Mouse (Mus musculus) heart, postnatal 4 days (tissue): ENCODE results near the gene Ehbp1. TPM values are rescaled to one million over a fixed set of nuclear protein-coding genes. Genes with fewer than 3 reads are reported as not detected.
A peak's percentile ranks its signal among the peaks of the same experiment; 100 is the strongest.

ENCODE experiments used
- DNase-seq: peaks from one replicate; pipeline ENCODE4 v3.0.0; 2021
- total RNA-seq, 2 experiments: library from RNA; stranded (reverse); gene quantifications; 2 replicates each; pipeline ENCODE4 v1.2.3; 2021

The Ehbp1 gene
- total RNA-seq, result 100 to 1,000 TPM; 154 to 156 TPM

- DNase-seq, result no peak
Measured at GRCm38 (mm10) chr11:22342242-22343207, at the start of gene Ehbp1. Gene Ehbp1 (minus strand): TSS chr11:22342292.

GRCm38 (mm10) chr11:22387472-22388098 lies 45.5 kb upstream of the Ehbp1 start:
- DNase-seq, result peak; percentile 57

DNA sequence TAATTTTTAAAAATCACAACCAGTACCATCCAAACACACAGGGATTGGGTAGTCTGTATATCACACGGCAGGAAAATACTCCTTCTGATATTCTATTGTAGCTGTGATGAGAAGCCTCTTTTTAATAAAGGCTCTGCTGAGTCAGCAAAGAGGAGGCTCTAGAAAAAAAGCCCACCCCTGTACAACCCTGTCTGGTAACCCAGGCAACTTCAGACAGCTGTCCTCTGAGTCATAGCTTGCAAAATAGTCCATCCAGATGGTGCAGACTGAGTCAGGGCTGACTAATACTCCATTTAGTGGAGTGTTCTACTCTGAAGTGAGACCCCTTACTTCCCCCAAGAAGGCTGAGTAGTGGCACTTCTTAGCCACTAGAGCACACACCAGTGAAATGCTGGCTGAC lies 41.4 kb upstream of the Ehbp1 start:
- no peak for DNase-seq

GRCm38 (mm10) chr11:22374811-22375210 lies 32.7 kb upstream of the Ehbp1 start:
- no peak for DNase-seq

GRCm38 (mm10) chr11:22373290-22373674 lies 31.2 kb upstream of the Ehbp1 start:
- DNase-seq, result no peak

- DNase-seq, result no peak
Measured at GRCm38 (mm10) chr11:22372609-22373289, 30.7 kb upstream of the Ehbp1 start.

DNA sequence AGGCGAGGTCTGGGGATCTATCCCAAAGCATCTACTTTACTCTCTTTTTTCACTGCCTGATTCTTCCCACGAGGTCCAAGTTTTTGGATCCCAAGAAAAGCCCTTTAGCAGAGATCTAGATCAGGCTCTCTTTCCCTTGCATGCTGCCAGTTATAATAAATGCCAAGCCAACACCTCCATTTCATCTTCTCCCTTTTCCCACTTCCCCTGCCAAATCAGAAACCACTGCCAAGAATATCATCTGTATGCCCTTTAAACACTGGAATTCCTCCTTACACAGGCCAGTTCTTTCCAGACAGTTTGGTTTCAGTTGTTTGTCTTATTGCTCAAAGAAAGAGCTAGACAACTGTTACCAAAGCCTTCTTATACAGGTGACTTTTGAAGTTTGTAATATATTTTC lies 27.7 kb upstream of the Ehbp1 start:
- DNase-seq, result no peak

DNA sequence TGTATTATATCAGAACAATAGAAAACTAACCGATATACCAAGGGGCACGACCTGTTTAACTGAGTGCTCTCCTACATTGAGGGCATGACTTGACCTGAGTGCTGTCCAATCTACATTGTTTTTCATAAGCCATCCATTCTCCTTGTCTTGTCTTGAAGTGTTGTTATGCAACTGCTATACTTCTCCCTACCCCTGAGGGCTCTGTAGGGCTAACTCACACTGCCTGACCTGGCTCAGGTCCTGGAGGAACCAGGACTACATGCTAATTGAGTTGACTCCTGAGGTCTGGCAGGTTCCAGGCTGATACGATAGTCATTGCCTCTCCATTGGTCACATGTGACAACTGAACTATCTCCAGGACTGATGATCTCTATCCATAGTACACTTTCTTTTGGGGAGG lies 26.5 kb upstream of the Ehbp1 start:
- no peak for DNase-seq

DNA sequence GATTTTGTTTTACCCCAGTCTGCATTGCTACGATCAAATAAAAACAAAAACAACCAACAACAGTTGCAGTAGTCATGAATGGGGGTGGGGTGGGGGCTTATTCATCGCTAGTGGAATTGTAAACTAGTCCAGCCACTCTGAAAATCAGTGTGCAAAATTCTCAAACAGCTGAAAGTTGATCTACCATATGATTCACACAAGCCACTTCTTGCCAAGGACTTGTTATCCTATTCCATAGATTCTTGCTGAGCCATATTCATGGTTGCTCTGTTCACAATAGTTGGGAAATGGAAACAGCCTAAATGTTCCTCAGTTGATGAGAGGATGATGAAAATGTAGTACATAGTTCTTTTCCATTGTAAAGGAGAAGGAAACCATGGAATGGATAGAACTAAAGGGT lies 24.4 kb upstream of the Ehbp1 start:
- no peak for DNase-seq

DNA sequence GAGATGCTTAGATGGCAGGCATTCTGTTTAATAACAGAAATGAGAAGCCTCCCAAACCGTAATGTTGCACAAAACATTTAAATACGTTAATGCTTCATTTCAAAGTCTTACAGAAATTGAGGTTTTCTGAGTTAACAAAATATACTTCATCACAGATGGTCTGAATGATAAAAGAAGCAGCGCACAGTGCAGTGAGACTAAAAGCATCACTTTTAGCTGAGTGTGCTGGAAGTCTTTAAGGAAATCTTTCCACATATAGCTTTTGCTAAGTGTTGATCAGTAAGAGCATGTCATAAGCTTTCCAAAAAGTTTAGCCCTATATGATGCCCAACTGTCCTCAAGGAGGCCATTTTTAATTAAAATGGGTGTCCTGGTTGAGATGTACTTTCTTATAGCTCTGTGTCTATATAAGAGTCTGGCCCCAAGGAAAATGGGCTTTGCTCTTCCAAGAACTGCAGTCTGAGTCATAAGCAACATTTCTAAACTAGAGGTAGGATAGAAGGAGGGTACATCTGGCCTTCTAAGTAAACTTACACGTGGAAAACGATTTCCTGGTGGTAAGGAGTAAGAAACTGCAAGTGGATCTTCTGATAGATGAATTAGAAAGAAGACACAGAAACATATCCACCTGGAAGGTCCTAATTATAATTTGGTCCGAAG lies 12.0 kb upstream of the Ehbp1 start:
- no peak for DNase-seq

- no peak for DNase-seq
Measured at GRCm38 (mm10) chr11:22349945-22350344, 7.9 kb upstream of the Ehbp1 start.

DNA sequence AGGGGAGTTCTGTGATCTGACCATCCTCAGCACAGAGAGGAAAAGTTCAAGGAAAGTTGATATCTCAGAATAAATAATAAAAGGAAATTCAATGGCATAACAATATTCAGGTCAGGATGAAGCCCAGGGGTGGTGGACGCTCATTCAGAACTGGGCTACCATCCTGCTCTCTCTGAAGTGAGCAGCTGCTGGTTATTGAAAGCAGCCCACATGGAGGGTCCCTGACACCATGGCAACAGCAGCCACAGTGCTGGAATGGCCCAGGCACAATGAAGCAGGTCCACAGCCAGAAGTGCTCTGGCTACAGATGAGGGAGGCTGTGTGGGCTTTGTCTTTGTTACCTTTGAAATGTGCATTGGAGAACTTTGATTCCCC lies 6.4 kb upstream of the Ehbp1 start:
- DNase-seq, result no peak

DNA sequence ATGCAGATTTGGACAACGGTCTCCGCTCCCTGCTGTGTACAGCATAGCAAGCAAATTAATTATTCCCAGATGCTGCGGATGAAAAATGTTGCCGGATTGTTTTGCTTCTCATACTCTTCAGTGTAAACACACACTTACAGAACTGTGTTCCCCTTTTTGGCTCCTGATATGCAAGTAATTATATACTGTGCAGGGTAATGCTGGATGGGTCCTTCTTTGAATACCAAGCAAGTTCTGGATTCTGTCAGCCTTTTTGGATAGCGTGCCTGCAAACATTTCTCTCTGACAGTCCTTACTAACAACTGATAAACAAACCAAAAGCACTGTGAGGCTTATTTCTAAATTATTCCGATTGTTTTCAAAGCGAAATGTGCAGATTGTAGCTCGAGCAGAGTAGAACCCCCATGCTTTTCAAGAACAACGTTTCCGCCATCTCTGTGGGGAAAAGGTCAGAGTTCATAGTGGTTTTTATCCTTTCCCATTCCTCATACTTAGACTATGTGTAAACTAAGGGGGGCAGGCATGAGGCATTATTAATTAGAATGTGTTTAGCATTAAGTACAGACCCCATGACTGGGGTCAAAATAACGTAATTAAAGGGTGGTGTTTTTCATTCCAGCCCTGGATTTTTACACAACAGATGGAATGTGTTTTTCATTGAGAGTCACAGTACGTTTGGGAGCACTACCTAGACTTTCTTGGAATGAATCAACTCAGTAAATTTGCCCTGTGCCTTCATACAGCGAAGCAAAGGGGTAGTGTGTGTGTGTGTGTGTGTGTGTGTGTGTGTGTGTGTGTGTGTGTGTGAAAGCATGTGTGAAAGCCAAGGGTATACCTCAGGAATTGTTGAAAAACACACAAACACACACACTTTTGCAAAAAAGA lies 5.8 kb upstream of the Ehbp1 start:
- no peak for DNase-seq

DNA sequence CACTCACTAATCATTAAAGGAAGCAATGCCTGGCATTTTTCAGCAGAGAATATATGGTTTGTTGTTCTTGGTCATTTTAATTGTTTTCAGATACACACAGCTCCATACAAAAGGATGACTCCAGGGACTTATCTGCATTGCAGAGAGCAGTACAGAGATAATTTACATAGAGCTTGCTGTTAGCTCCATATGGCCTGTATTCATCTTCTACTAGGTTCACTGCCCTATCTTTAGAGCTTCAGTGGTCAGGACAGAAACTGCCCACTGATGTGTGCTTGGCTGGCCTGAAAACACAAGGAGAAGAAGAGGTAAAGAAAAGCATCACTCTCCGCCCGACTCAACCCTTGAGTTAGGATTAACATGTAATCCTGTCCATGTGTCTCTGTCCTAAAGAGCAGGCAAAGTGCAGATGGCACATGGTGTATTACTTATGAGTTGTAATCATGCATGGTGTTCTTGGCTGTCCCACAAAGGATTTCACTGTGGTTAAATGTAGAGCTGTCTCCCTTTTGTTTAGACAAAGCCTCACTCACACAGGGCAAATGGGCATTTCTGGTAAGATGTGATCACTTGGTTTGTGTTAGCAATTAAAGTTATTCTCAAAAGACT lies 14.7 kb downstream of the Ehbp1 start:
- no peak for DNase-seq

GRCm38 (mm10) chr11:22317824-22318411 lies 24.2 kb downstream of the Ehbp1 start:
- DNase-seq, result no peak

GRCm38 (mm10) chr11:22315801-22316200 lies 26.3 kb downstream of the Ehbp1 start:
- DNase-seq, result no peak

- DNase-seq, result no peak
Measured at GRCm38 (mm10) chr11:22301164-22301563, 40.9 kb downstream of the Ehbp1 start.

DNA sequence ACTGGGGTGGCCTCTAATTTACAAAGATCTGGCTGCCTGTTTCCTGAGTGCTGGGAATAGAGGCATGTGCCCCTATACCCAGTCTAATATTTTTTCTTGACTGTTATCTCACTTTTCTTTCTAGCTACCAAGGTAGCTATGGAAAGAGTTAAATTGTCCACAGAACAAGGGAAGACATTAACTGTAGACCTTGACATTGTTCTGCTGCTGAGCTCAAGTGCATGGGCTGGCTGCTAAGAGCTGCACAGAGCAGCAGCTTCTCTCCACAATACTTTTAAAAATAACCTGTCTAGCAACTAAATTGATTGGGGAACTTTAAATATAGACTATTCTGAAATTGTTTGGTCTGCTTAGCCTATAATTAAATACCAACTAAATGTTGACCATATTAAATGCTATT lies 52.9 kb downstream of the Ehbp1 start:
- no peak for DNase-seq

DNA sequence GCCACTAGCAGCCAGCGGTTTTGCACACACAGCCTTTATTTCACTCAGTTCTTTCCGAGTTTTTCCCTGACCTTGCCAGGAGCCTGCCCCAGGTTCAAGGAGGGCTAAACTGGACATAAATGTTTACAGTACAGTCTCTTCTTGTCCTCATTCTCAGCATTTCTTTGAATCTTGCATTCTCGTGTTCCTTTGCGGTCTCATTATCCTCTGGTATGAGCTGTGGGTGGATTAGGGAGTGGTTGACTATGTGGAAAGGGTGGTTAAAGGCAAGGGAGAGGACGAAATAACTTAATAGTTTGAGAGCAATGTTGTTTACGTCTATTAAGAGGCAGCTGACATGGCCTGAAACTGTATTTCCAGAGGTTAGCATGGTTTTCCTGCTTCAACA lies 54.6 kb downstream of the Ehbp1 start:
- DNase-seq, result no peak

- peak; percentile 98 for DNase-seq
Measured at GRCm38 (mm10) chr11:22286885-22287512, 55.1 kb downstream of the Ehbp1 start.
